Mouse (Mus musculus): Measurements from ENCODE around the gene Klk12. TPM values are rescaled to one million over a fixed set of nuclear protein-coding genes. Genes with fewer than 3 reads are reported as not detected.
A peak's percentile ranks its signal among the peaks of the same experiment; 100 is the strongest.

Klk12 gene
- polyA plus RNA-seq, 1 experiment from 2014 or later, result 0.25 TPM

DNA sequence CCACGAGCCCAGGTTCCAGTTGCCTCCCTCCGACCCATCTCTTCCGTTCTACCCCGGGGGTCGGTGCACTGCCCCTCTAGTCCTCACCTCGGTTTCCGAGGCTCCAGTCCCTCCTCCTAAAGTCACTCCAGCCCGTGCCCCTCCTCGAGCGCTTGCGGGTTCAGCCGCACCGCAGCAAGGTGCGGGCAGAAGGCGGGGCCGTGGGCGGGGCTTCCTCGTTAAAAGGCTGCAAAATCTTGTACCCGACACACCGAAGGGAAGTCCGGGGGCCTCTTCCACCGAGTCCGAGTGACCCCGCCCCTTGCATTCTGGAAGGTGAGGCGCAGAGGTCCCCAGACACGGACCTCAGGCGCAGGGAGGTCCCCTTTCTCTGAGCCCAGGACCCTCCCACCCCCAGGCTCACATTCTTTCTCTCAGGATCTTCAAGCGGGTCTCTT is 28.7 kb downstream of the Klk12 start, which contains the start of gene Klk8:
Gene Klk8, plus strand, starts transcription at position 245 of the 437 bp plus-strand sequence.
- Histone ChIP-seq H3K9me3 (no peaks in the 10 kb centered on the region), H3K36me3 (no peaks in the 10 kb centered on the region), H3K4me1 (peaks cover 22% of the 10 kb centered on the region), H3K9ac (peak within 1 kb of the TSS; percentile 64), H3K4me2 (peak within 1 kb of the TSS; percentile 82), H3K27me3 (peaks cover 33% of the 10 kb centered on the region), H3K27ac (peak within 1 kb of the TSS; percentile 22; the same call in 1 of the 2 replicates), H3K4me3 (peak within 1 kb of the TSS; percentile 52)
- under 1% methylated on average over 28 of the region's 28 CpGs for WGBS
- 0 out of 2 replicates have a peak, but pooled peaks have one; percentile 45 for ATAC-seq (ENCODE audit: insufficient number of reproducible peaks, insufficient read depth, low FRiP score, low TSS enrichment, low read depth)

GRCm38 (mm10) chr7:43797844-43798462 is 29.3 kb downstream of the Klk12 start:
- Histone ChIP-seq H3K4me3 (peak overlapping the region; percentile 52), H3K9ac (peak overlapping the region; percentile 64), H3K4me2 (peak overlapping the region; percentile 82), H3K4me1 (peaks cover 22% of the 10 kb centered on the region), H3K36me3 (no peaks in the 10 kb centered on the region), H3K27ac (no peak overlapping the region), H3K9me3 (no peaks in the 10 kb centered on the region), H3K27me3 (peaks cover 33% of the 10 kb centered on the region)
- ATAC-seq (ENCODE audit: insufficient number of reproducible peaks, insufficient read depth, low FRiP score, low TSS enrichment, low read depth), result no peak
- 33% methylated on average over 13 of the region's 13 CpGs for WGBS

DNA sequence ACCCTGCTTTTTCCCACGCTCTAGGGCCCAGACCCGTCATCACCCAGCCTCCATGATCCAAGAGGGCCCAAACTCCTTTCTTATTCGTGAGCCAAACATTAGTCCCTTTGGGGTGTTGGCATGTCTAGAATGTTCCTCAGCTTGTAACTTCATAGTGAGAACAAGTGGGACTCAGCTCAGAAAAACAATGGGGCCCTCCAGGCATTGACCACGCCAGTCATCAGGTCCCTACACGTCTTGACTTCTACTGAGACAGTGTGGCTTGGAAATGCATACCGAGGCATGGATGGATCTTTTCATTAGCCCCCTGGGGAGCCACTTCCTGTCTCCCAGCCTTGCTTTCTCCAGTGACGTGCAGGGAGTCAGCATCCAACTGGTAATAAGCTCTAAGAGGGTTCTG is 31.2 kb downstream of the Klk12 start:
- peaks cover 33% of the 10 kb centered on the region for H3K27me3 ChIP-seq
- no peak overlapping the region for H3K9ac ChIP-seq
- H3K4me2 ChIP-seq, result no peak overlapping the region
- peaks cover 22% of the 10 kb centered on the region for H3K4me1 ChIP-seq
- 60% methylated on average over 7 of the region's 7 CpGs for WGBS
- H3K9me3 ChIP-seq, result no peaks in the 10 kb centered on the region
- H3K4me3 ChIP-seq, result no peak overlapping the region
- H3K27ac ChIP-seq, result no peak overlapping the region
- H3K36me3 ChIP-seq, result no peaks in the 10 kb centered on the region
- no peak for ATAC-seq (ENCODE audit: insufficient number of reproducible peaks, insufficient read depth, low FRiP score, low TSS enrichment, low read depth)

DNA sequence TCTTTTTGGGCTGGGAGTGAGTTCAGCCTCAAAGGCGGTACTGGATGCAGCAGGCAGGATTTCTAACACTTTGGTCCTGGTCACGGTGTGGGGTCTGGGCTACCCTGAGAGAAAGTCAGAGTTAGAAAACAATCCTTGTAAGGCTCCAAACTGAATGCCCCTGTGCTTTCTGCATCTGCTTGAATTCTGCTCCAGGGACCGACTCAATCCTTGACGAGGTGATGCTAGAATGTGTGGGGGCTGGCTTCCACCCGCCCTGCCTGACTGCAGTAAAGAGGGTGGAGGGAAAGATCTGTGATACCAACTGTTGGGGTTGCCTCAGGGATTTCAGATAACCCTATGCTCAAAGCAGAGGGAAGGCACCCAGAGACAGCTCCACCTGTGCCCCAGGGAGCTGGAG is 42.3 kb downstream of the Klk12 start, which contains the start of gene Klk7:
Gene Klk7, plus strand, starts transcription at position 301 of the 400 bp plus-strand sequence.
- no peak within 1 kb of the TSS for H3K9ac ChIP-seq
- H3K27me3 ChIP-seq, result no peaks in the 10 kb centered on the region
- no peak for ATAC-seq (ENCODE audit: insufficient number of reproducible peaks, insufficient read depth, low FRiP score, low TSS enrichment, low read depth)
- no peak within 1 kb of the TSS for H3K27ac ChIP-seq
- no peak within 1 kb of the TSS for H3K4me3 ChIP-seq
- H3K4me2 ChIP-seq, result no peak within 1 kb of the TSS
- no peaks in the 10 kb centered on the region for H3K36me3 ChIP-seq
- H3K4me1 ChIP-seq, result no peaks in the 10 kb centered on the region
- H3K9me3 ChIP-seq, result no peaks in the 10 kb centered on the region
- WGBS, result 48% methylated on average over 5 of the region's 5 CpGs

- no peak for ATAC-seq (ENCODE audit: insufficient number of reproducible peaks, insufficient read depth, low FRiP score, low TSS enrichment, low read depth)
- Histone ChIP-seq H3K27me3 (no peaks in the 10 kb centered on the region), H3K4me1 (no peaks in the 10 kb centered on the region), H3K9ac (no peak overlapping the region), H3K4me3 (no peak overlapping the region), H3K27ac (no peak overlapping the region), H3K36me3 (no peaks in the 10 kb centered on the region), H3K4me2 (no peak overlapping the region), H3K9me3 (no peaks in the 10 kb centered on the region)
- WGBS, result 83% methylated on average over 7 of the region's 7 CpGs
These were observed 46.5 kb downstream of the Klk12 start for GRCm38 (mm10) chr7:43815211-43815610.

DNA sequence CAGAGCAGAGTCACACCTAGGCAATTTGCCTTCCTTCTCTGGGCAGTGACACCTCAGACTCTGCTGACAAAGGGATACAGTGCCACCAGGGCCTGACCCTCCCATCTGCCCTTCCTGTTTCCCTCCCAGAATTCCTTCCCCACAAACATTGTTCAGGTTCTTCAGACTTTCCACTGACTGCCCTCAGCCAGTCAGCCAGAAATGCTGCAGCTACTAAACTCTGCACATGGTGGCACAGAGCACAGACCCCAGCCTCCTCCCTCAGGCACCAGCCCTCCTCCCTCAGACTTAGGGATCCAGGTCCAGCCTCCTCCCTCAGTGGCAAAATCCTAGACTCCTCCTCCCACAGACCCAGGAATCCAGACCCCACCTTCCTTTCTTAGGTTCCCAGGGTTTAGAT is 48.0 kb downstream of the Klk12 start:
- no peaks in the 10 kb centered on the region for H3K27me3 ChIP-seq
- no peak overlapping the region for H3K27ac ChIP-seq
- no peak overlapping the region for H3K4me3 ChIP-seq
- no peaks in the 10 kb centered on the region for H3K4me1 ChIP-seq
- ATAC-seq (ENCODE audit: insufficient number of reproducible peaks, insufficient read depth, low FRiP score, low TSS enrichment, low read depth), result no peak
- no peaks in the 10 kb centered on the region for H3K9me3 ChIP-seq
- H3K36me3 ChIP-seq, result no peaks in the 10 kb centered on the region
- no peak overlapping the region for H3K4me2 ChIP-seq
- no peak overlapping the region for H3K9ac ChIP-seq

DNA sequence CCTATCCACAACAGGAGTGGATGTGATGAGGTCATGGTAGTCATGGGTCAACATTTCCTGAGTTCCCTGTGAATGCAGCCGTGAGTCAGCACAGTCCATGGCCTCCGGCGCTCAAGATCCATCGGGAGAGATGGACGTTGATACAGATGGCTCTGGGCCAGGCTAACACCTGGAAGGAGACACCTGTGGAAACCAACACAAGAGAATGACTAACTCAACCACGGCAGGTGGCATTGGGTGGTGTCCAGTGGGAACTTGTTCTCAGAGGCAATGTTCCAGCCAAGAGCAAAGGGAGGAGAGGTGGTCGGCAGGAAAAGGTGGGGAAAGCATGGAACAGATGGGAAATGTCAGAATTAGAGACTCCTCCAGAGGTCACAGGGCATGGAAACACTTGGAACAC is 52.9 kb downstream of the Klk12 start:
- no peak overlapping the region for H3K9ac ChIP-seq
- no peak overlapping the region for H3K27ac ChIP-seq
- H3K9me3 ChIP-seq, result no peaks in the 10 kb centered on the region
- no peak overlapping the region for H3K4me2 ChIP-seq
- no peaks in the 10 kb centered on the region for H3K27me3 ChIP-seq
- no peaks in the 10 kb centered on the region for H3K36me3 ChIP-seq
- H3K4me3 ChIP-seq, result no peak overlapping the region
- WGBS, result 91% methylated on average over 7 of the region's 7 CpGs
- H3K4me1 ChIP-seq, result no peaks in the 10 kb centered on the region
- no peak for ATAC-seq (ENCODE audit: insufficient number of reproducible peaks, insufficient read depth, low FRiP score, low TSS enrichment, low read depth)

Other genes starting within 250 kb of the Klk12 start
- gene Cd33, start 224.5 kb upstream of the Klk12 start, polyA plus RNA-seq (2015; fragmentation: Nextera tagmentation; extraction: Ambion mirVana), result 1.8 and 2.0 TPM in 2 replicates
- 5.1 and 6.6 TPM in 2 replicates for gene Zfp658, start 206.6 kb upstream of the Klk12 start, polyA plus RNA-seq (2015; fragmentation: Nextera tagmentation; extraction: Ambion mirVana)
- 13.8 and 14.3 TPM in 2 replicates for gene Zfp719, start 189.3 kb upstream of the Klk12 start, polyA plus RNA-seq (2015; fragmentation: Nextera tagmentation; extraction: Ambion mirVana)
- gene Zfp819, start 161.7 kb upstream of the Klk12 start, polyA plus RNA-seq (2015; fragmentation: Nextera tagmentation; extraction: Ambion mirVana), result not detected in 2 replicates
- gene Ceacam18, start 134.2 kb upstream of the Klk12 start, polyA plus RNA-seq (2015; fragmentation: Nextera tagmentation; extraction: Ambion mirVana), result 0.12 TPM in 1 of 2 replicates, not detected in the other
- 0.69 and 1.3 TPM in 2 replicates for gene Siglece, start 108.7 kb upstream of the Klk12 start, polyA plus RNA-seq (2015; fragmentation: Nextera tagmentation; extraction: Ambion mirVana)
- gene Ctu1, start 96.9 kb upstream of the Klk12 start, polyA plus RNA-seq (2015; fragmentation: Nextera tagmentation; extraction: Ambion mirVana), result 14.3 and 14.5 TPM in 2 replicates
- gene Klk14, start 78.5 kb upstream of the Klk12 start, polyA plus RNA-seq (2015; fragmentation: Nextera tagmentation; extraction: Ambion mirVana), result not detected in 2 replicates
- gene Klk13, start 56.3 kb upstream of the Klk12 start, polyA plus RNA-seq (2015; fragmentation: Nextera tagmentation; extraction: Ambion mirVana), result 1.6 and 2.2 TPM in 2 replicates
- gene Klk11, start 5.7 kb downstream of the Klk12 start, polyA plus RNA-seq (2015; fragmentation: Nextera tagmentation; extraction: Ambion mirVana), result 1.3 and 3.0 TPM in 2 replicates
- gene Klk10, start 12.1 kb downstream of the Klk12 start, polyA plus RNA-seq (2015; fragmentation: Nextera tagmentation; extraction: Ambion mirVana), result 3.0 and 3.6 TPM in 2 replicates
- 0.46 and 0.83 TPM in 2 replicates for gene Klk9, start 23.0 kb downstream of the Klk12 start, polyA plus RNA-seq (2015; fragmentation: Nextera tagmentation; extraction: Ambion mirVana)
- 23.9 and 25.1 TPM in 2 replicates for gene Klk8, start 28.7 kb downstream of the Klk12 start, polyA plus RNA-seq (2015; fragmentation: Nextera tagmentation; extraction: Ambion mirVana)
- gene Klk7, start 42.4 kb downstream of the Klk12 start, polyA plus RNA-seq (2015; fragmentation: Nextera tagmentation; extraction: Ambion mirVana), result 0.35 TPM in 1 of 2 replicates, not detected in the other
- gene Klk6, start 55.6 kb downstream of the Klk12 start, polyA plus RNA-seq (2015; fragmentation: Nextera tagmentation; extraction: Ambion mirVana), result not detected in 2 replicates
- 1.1 TPM in 1 of 2 replicates, not detected in the other for gene Klk5, start 73.1 kb downstream of the Klk12 start, polyA plus RNA-seq (2015; fragmentation: Nextera tagmentation; extraction: Ambion mirVana)
- 0.44 TPM in 1 of 2 replicates, not detected in the other for gene Klk4, start 112.3 kb downstream of the Klk12 start, polyA plus RNA-seq (2015; fragmentation: Nextera tagmentation; extraction: Ambion mirVana)
- gene Klk15, start 164.8 kb downstream of the Klk12 start, polyA plus RNA-seq (2015; fragmentation: Nextera tagmentation; extraction: Ambion mirVana), result not detected in 2 replicates
- not detected in 2 replicates for gene Klk1b8, start 181.8 kb downstream of the Klk12 start, polyA plus RNA-seq (2015; fragmentation: Nextera tagmentation; extraction: Ambion mirVana)
- gene Klk1b1, start 197.9 kb downstream of the Klk12 start, polyA plus RNA-seq (2015; fragmentation: Nextera tagmentation; extraction: Ambion mirVana), result not detected in 2 replicates
- not detected in 2 replicates for gene Klk1b9, start 207.2 kb downstream of the Klk12 start, polyA plus RNA-seq (2015; fragmentation: Nextera tagmentation; extraction: Ambion mirVana)
- not detected in 2 replicates for gene Klk1b11, start 227.0 kb downstream of the Klk12 start, polyA plus RNA-seq (2015; fragmentation: Nextera tagmentation; extraction: Ambion mirVana)
- not detected in 2 replicates for gene Klk1b26, start 243.3 kb downstream of the Klk12 start, polyA plus RNA-seq (2015; fragmentation: Nextera tagmentation; extraction: Ambion mirVana)